Mouse (Mus musculus) intestine, embryonic 16.5 days (tissue): ENCODE data around the gene Sh2d5. TPM values are rescaled to one million over a fixed set of nuclear protein-coding genes. Genes with fewer than 3 reads are reported as not detected.

Experiments used
- ATAC-seq: fragments of 200-750 bp; cut with Nextera tagmentation; 2 replicates; pipeline ENCODE4 v1.8.0; 2017; ENCODE audit warnings: moderate TSS enrichment, moderate library complexity
- H3K27ac ChIP-seq: fragments of 300-500 bp; sonication (generic); 2 replicates; pipeline ENCODE4 v1.5.1; 2014; ENCODE audit warnings: mild to moderate bottlenecking, low read length
- H3K27me3 ChIP-seq: fragments of 300-500 bp; sonication (generic); replicated peaks from 2 replicates; pipeline ENCODE4 v1.6.1; 2014; ENCODE audit warnings: low read length, control low read depth, mixed read lengths; ENCODE audit not compliant: control insufficient read depth, insufficient read depth
- H3K36me3 ChIP-seq: fragments of 300-500 bp; sonication (generic); 2 replicates; pipeline ENCODE4 v1.6.1; 2014; ENCODE audit warnings: low read length, control low read depth; ENCODE audit not compliant: control insufficient read depth, insufficient read depth
- H3K4me1 ChIP-seq: fragments of 300-500 bp; sonication (generic); 2 replicates; pipeline ENCODE4 v1.6.1; 2014; ENCODE audit warnings: low read length, control low read depth, mixed read lengths; ENCODE audit not compliant: control insufficient read depth, insufficient read depth
- H3K4me2 ChIP-seq: fragments of 300-500 bp; sonication (generic); 2 replicates; pipeline ENCODE4 v1.6.1; 2014; ENCODE audit warnings: low read depth, low read length, control low read depth
- H3K4me3 ChIP-seq: fragments of 300-500 bp; sonication (generic); 2 replicates; pipeline ENCODE4 v1.5.1; 2014; ENCODE audit warnings: mild to moderate bottlenecking, low read length
- H3K9ac ChIP-seq: fragments of 300-500 bp; sonication (generic); 2 replicates; pipeline ENCODE4 v1.6.1; 2014; ENCODE audit warnings: low read depth, low read length
- H3K9me3 ChIP-seq: fragments of 300-500 bp; sonication (generic); 2 replicates; pipeline ENCODE4 v1.6.1; 2016; ENCODE audit warnings: low read length, control low read depth; ENCODE audit not compliant: control insufficient read depth
- WGBS: fragments of 180-500 bp; shearing (Covaris S2); extraction: QIAGEN DNeasy Blood & Tissue Kit; methylation state at CpG from one replicate; pipeline ENCODE4 v1.1.7; 2014; 5-methylcytosine and 5-hydroxymethylcytosine counted together
- polyA plus RNA-seq: library from polyadenylated mRNA; unstranded; fragments of >200 nt; fragmentation: Nextera tagmentation; extraction: Ambion mirVana; gene quantifications from 2 replicates; pipeline ENCODE4 v1.2.1, GENCODE M21; 2015

Gene Sh2d5
- polyA plus RNA-seq, 1 experiment from 2014 or later, result 0.50 TPM

- WGBS, result 69% methylated on average over 11 of the region's 11 CpGs
- no peak for ATAC-seq
- Histone ChIP-seq H3K27me3 (no peaks in the 10 kb centered on the region), H3K4me2 (peak overlapping the region; percentile 73), H3K4me3 (peak overlapping the region; percentile 90), H3K4me1 (peaks cover 24% of the 10 kb centered on the region), H3K9ac (peak overlapping the region; percentile 95), H3K27ac (peak overlapping the region; percentile 99; the same call in 1 of the 2 replicates), H3K9me3 (no peaks in the 10 kb centered on the region), H3K36me3 (no peaks in the 10 kb centered on the region)
These were observed 32.1 kb upstream of the Sh2d5 start for GRCm38 (mm10) chr4:138217951-138218685.

- ATAC-seq, result no peak
- WGBS, result 74% methylated on average over 5 of the region's 5 CpGs
- no peak overlapping the region for H3K4me2 ChIP-seq
- 0 out of 2 replicates have a peak overlapping the region, but pooled peaks have one; percentile 15 for H3K9ac ChIP-seq
- H3K27ac ChIP-seq, result no peak overlapping the region
- peaks cover 24% of the 10 kb centered on the region for H3K4me1 ChIP-seq
- H3K27me3 ChIP-seq, result no peaks in the 10 kb centered on the region
- H3K9me3 ChIP-seq, result no peaks in the 10 kb centered on the region
- peaks cover 4% of the 10 kb centered on the region; the same call in 1 of the 2 replicates for H3K36me3 ChIP-seq
- no peak overlapping the region for H3K4me3 ChIP-seq
These were observed 30.9 kb upstream of the Sh2d5 start for GRCm38 (mm10) chr4:138219331-138219730.

GRCm38 (mm10) chr4:138220761-138221160, 29.4 kb upstream of the Sh2d5 start:
- Histone ChIP-seq H3K27me3 (no peaks in the 10 kb centered on the region), H3K4me1 (peaks cover 24% of the 10 kb centered on the region), H3K9me3 (no peaks in the 10 kb centered on the region), H3K36me3 (peaks cover 5% of the 10 kb centered on the region), H3K4me3 (no peak overlapping the region), H3K27ac (no peak overlapping the region), H3K9ac (no peak overlapping the region), H3K4me2 (no peak overlapping the region)
- 80% methylated on average over 7 of the region's 7 CpGs for WGBS
- ATAC-seq, result no peak

- peaks cover 8% of the 10 kb centered on the region for H3K36me3 ChIP-seq
- no peak overlapping the region for H3K4me2 ChIP-seq
- no peaks in the 10 kb centered on the region for H3K9me3 ChIP-seq
- peaks cover 24% of the 10 kb centered on the region for H3K4me1 ChIP-seq
- ATAC-seq, result no peak
- H3K27ac ChIP-seq, result no peak overlapping the region
- H3K27me3 ChIP-seq, result no peaks in the 10 kb centered on the region
- no peak overlapping the region for H3K4me3 ChIP-seq
- no peak overlapping the region for H3K9ac ChIP-seq
- WGBS, result 80% methylated on average over 5 of the region's 5 CpGs
These were observed 28.8 kb upstream of the Sh2d5 start for GRCm38 (mm10) chr4:138221406-138221805.

GRCm38 (mm10) chr4:138222396-138222795, 27.8 kb upstream of the Sh2d5 start:
- no peak for ATAC-seq
- Histone ChIP-seq H3K36me3 (peaks cover 10% of the 10 kb centered on the region), H3K4me3 (no peak overlapping the region)

GRCm38 (mm10) chr4:138223623-138224022, 26.6 kb upstream of the Sh2d5 start:
- H3K4me2 ChIP-seq, result no peak overlapping the region
- no peak overlapping the region for H3K4me3 ChIP-seq
- H3K4me1 ChIP-seq, result peaks cover 16% of the 10 kb centered on the region
- H3K9ac ChIP-seq, result no peak overlapping the region
- 80% methylated on average over 10 of the region's 10 CpGs for WGBS
- H3K36me3 ChIP-seq, result peaks cover 13% of the 10 kb centered on the region
- no peak overlapping the region for H3K27ac ChIP-seq
- H3K27me3 ChIP-seq, result no peaks in the 10 kb centered on the region
- H3K9me3 ChIP-seq, result no peaks in the 10 kb centered on the region
- no peak for ATAC-seq

More at GRCm38 (mm10) chr4:138222396-138222795, 27.8 kb upstream of the Sh2d5 start:
- no peak overlapping the region for H3K27ac ChIP-seq
- no peaks in the 10 kb centered on the region for H3K27me3 ChIP-seq
- no peaks in the 10 kb centered on the region for H3K9me3 ChIP-seq
- H3K4me2 ChIP-seq, result no peak overlapping the region
- peaks cover 24% of the 10 kb centered on the region for H3K4me1 ChIP-seq
- 91% methylated on average over 5 of the region's 5 CpGs for WGBS
- no peak overlapping the region for H3K9ac ChIP-seq

- H3K9me3 ChIP-seq, result no peaks in the 10 kb centered on the region
- H3K27ac ChIP-seq, result no peak overlapping the region
- H3K4me2 ChIP-seq, result no peak overlapping the region
- H3K4me1 ChIP-seq, result peaks cover 24% of the 10 kb centered on the region
- H3K36me3 ChIP-seq, result peaks cover 17% of the 10 kb centered on the region
- peaks cover 8% of the 10 kb centered on the region; the same call in 1 of the 2 replicates for H3K27me3 ChIP-seq
- H3K9ac ChIP-seq, result no peak overlapping the region
- WGBS, result 66% methylated on average over 27 of the region's 27 CpGs
- no peak for ATAC-seq
- H3K4me3 ChIP-seq, result no peak overlapping the region
These were observed 3.2 kb upstream of the Sh2d5 start for GRCm38 (mm10) chr4:138246756-138247665.

GRCm38 (mm10) chr4:138251819-138252218, 1.6 kb downstream of the Sh2d5 start:
- peaks cover 8% of the 10 kb centered on the region; the same call in 1 of the 2 replicates for H3K27me3 ChIP-seq
- 1% methylated on average over 14 of the region's 14 CpGs for WGBS
- H3K4me3 ChIP-seq, result peak overlapping the region; percentile 32
- H3K4me2 ChIP-seq, result peak overlapping the region; percentile 56
- no peak for ATAC-seq
- H3K4me1 ChIP-seq, result peaks cover 30% of the 10 kb centered on the region
- H3K9me3 ChIP-seq, result no peaks in the 10 kb centered on the region
- peak overlapping the region; percentile 53 for H3K9ac ChIP-seq
- H3K36me3 ChIP-seq, result no peaks in the 10 kb centered on the region
- no peak overlapping the region for H3K27ac ChIP-seq

- Histone ChIP-seq H3K4me2 (peak overlapping the region; percentile 56), H3K27ac (no peak overlapping the region), H3K4me1 (peaks cover 30% of the 10 kb centered on the region), H3K9ac (no peak overlapping the region), H3K36me3 (no peaks in the 10 kb centered on the region), H3K9me3 (no peaks in the 10 kb centered on the region), H3K27me3 (peaks cover 8% of the 10 kb centered on the region; the same call in 1 of the 2 replicates), H3K4me3 (peak overlapping the region; percentile 32; the same call in 1 of the 2 replicates)
- 40% methylated on average over 5 of the region's 5 CpGs for WGBS
- ATAC-seq, result no peak
These were observed 2.0 kb downstream of the Sh2d5 start for GRCm38 (mm10) chr4:138252231-138252630.
